Mouse (Mus musculus) C2C12 (cell line): ENCODE measurements around the gene Hopx.

Source experiments
- CEBPB ChIP-seq: IDR thresholded peaks from one replicate; pipeline ENCODE4 v1.6.1; 2011; ENCODE audit warnings: low read depth, mild to moderate bottlenecking, control low read depth, moderate library complexity
- CTCF ChIP-seq: IDR thresholded peaks from one replicate; pipeline ENCODE4 v1.5.1; 2011; ENCODE audit not compliant: control insufficient read depth, insufficient read depth, insufficient read length
- FOSL1 ChIP-seq: IDR thresholded peaks from one replicate; pipeline ENCODE4 v1.8.0; 2011; ENCODE audit warnings: mild to moderate bottlenecking, low read length; ENCODE audit not compliant: poor library complexity, insufficient read depth, severe bottlenecking
- MAX ChIP-seq: IDR thresholded peaks from one replicate; pipeline ENCODE4 v1.6.1; 2011; ENCODE audit warnings: mild to moderate bottlenecking, control low read depth
- MYOD1 ChIP-seq: IDR thresholded peaks from one replicate; pipeline ENCODE4 v1.6.1; 2011; ENCODE audit warnings: low read depth; ENCODE audit not compliant: control insufficient read depth, insufficient read length
- MYOG ChIP-seq: IDR thresholded peaks from one replicate; pipeline ENCODE4 v1.6.1; 2011; ENCODE audit not compliant: control insufficient read depth, insufficient read length; ENCODE audit errors: extremely low read depth
- USF1 ChIP-seq: IDR thresholded peaks from one replicate; pipeline ENCODE4 v1.6.1; 2011; ENCODE audit warnings: low read depth, mild to moderate bottlenecking, control low read depth, moderate library complexity

DNA sequence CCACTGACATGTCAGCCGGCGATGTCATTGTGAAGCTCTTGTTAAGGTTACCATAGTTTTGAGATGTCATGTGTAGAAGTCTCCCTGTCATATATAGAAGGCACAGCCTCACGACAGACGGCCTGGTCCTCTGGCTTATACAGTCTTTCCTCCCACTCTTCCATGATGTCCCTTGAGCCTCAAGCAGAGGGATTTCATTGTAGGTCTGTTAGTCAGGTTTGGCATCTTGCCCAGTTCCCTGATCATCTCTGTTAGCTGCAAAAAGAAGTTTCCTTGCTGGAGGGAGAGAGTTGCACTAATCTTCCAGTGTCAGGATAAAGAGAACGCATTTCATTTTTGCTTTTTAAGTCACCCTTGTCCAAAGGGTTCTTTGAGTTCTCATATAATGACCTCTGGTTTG, 62.3 kb downstream of the Hopx start:
- TF ChIP-seq CTCF (no peak), MYOG (no peak), MAX (no peak), USF1 (no peak), CEBPB (no peak), MYOD1 (no peak), FOSL1 (no peak)
